ENCODE assay signal across 14 mouse cellular contexts in the genomic region with DNA sequence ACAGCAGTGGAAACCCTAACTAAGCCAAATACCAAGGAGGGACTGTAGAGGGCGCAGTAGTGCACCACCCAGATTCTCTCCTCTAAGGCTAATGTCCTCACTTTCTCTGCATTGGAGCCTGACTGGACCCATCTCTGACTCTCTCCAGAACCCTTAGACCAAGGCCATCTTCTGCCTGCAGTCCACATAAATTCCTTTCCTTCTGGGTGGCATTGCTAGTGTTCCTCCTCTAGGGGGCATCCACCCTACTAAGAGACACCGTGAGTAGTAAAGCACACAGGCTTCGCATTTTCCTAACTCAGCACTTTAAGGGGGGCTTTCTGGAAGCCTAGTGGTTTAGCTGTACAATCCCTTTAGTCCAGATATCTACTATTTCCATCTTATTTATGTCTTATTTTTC.
DNase-seq lines count a peak whose midpoint lies in the region; ATAC-seq and TF ChIP-seq lines count a peak whose summit lies in the region.
"Had no signal": no experiment of that assay in that cellular context is flagged by ENCODE, and none has a peak within 500 bp of the region (broad histone marks: within the 10 kb centered on the region; RNA-seq: fewer than 3 reads in every experiment).

No protein-coding gene starts in this region.

- no peaks in the 10 kb centered on the region for H3K9me3 ChIP-seq in heart, postnatal 0 days (replicated peaks; ENCODE audit: control insufficient read depth, low read length)
- H3K9me3 ChIP-seq in heart, embryonic 11.5 days (replicated peaks; ENCODE audit: control insufficient read depth, low read length): no peaks in the 10 kb centered on the region
- no peaks in the 10 kb centered on the region for H3K9me3 ChIP-seq in lung, postnatal 0 days (ENCODE audit: low read length)
- H3K9me3 ChIP-seq: heart, embryonic 10.5 days; midbrain, embryonic 10.5 days had no signal

- ATAC-seq in heart, postnatal 0 days (ENCODE audit: insufficient read depth, low read depth): no peak
- no peak for ATAC-seq in heart, embryonic 11.5 days (replicated peaks; ENCODE audit: insufficient number of reproducible peaks, low FRiP score, low TSS enrichment)
- ATAC-seq in lung, postnatal 0 days: no peak

- no peak for DNase-seq in heart, postnatal 0 days (ENCODE audit: low spot score)
- peak; percentile 23 for DNase-seq in lung, postnatal 0 days (ENCODE audit: low spot score)
- DNase-seq in lung, postnatal 10 days: no peak
- peak; percentile 7 for DNase-seq in ES-CJ7 (ENCODE audit: low read depth, low spot score)
- no peak for DNase-seq in T-cell, adult 2 months (ENCODE audit: low spot score)
- DNase-seq in right cerebral cortex, postnatal 10 days (ENCODE audit: low spot score in 2 of 2): no peak
- DNase-seq: cerebellum, adult 2 months; kidney, adult 9 months; left cerebral cortex, postnatal 4 days; lung, adult 2 months had no signal

- H3K4me3 ChIP-seq in heart, postnatal 0 days (ENCODE audit: low read depth, low read length): no peak overlapping the region
- no peak overlapping the region for H3K4me3 ChIP-seq in heart, embryonic 11.5 days (ENCODE audit: low read depth, low read length)
- no peak overlapping the region for H3K4me3 ChIP-seq in lung, postnatal 0 days (ENCODE audit: low read depth, low read length)
- no peak overlapping the region for H3K4me3 ChIP-seq in small intestine, adult 2 months (ENCODE audit: low read depth, low read length)
- H3K4me3 ChIP-seq: heart, embryonic 10.5 days; midbrain, embryonic 10.5 days had no signal

- no peaks in the 10 kb centered on the region for H3K36me3 ChIP-seq in heart, postnatal 0 days (replicated peaks; ENCODE audit: control insufficient read depth, insufficient read depth, low read length)
- no peaks in the 10 kb centered on the region for H3K36me3 ChIP-seq in heart, embryonic 11.5 days (ENCODE audit: control insufficient read depth, insufficient read depth, low read length)
- H3K36me3 ChIP-seq in lung, postnatal 0 days (ENCODE audit: insufficient read depth, low read length): no peaks in the 10 kb centered on the region
- no peaks in the 10 kb centered on the region for H3K36me3 ChIP-seq in small intestine, adult 2 months (ENCODE audit: control insufficient read depth, insufficient read depth, low read length)
- H3K36me3 ChIP-seq: heart, embryonic 10.5 days; midbrain, embryonic 10.5 days had no signal

- TF ChIP-seq CTCF in heart, postnatal 0 days (IDR thresholded peaks at IDR 0.05; ENCODE audit: low read depth): peak; percentile 29
- TF ChIP-seq CTCF in lung, postnatal 0 days (IDR thresholded peaks at IDR 0.05): peak; percentile 49
- TF ChIP-seq CTCF in small intestine, adult 2 months (IDR thresholded peaks at IDR 0.05; ENCODE audit: extremely low read depth, insufficient read length, insufficient replicate concordance, low read depth, low read length): peak; percentile 17; the same call in 1 of the 2 replicates

- no peak overlapping the region for H3K9ac ChIP-seq in heart, postnatal 0 days (replicated peaks; ENCODE audit: low read depth, low read length)
- H3K9ac ChIP-seq in heart, embryonic 11.5 days (ENCODE audit: low read depth, low read length): no peak overlapping the region
- no peak overlapping the region for H3K9ac ChIP-seq in lung, postnatal 0 days (replicated peaks; ENCODE audit: low read depth)

- no peak for TF ChIP-seq POLR2A in small intestine, adult 2 months (IDR thresholded peaks at IDR 0.05; ENCODE audit: low read depth, low read length)

- H3K4me1 ChIP-seq in heart, postnatal 0 days (ENCODE audit: control insufficient read depth, insufficient read depth): peaks cover 15% of the 10 kb centered on the region
- H3K4me1 ChIP-seq in heart, embryonic 11.5 days (ENCODE audit: control insufficient read depth, insufficient read depth, low read length): 0 out of 2 replicates have a peak, but pooled peaks cover 5% of the 10 kb centered on the region
- H3K4me1 ChIP-seq in lung, postnatal 0 days (ENCODE audit: insufficient read depth, low read depth, low read length): peaks cover 8% of the 10 kb centered on the region; the same call in 1 of the 2 replicates
- H3K4me1 ChIP-seq in small intestine, adult 2 months (ENCODE audit: control insufficient read depth, insufficient read depth, insufficient read length, low read length): no peaks in the 10 kb centered on the region; the same call in 1 of the 2 replicates

- H3K4me2 ChIP-seq in heart, postnatal 0 days (ENCODE audit: low read depth, low read length): no peak overlapping the region
- no peak overlapping the region for H3K4me2 ChIP-seq in heart, embryonic 11.5 days
- H3K4me2 ChIP-seq in lung, postnatal 0 days (replicated peaks; ENCODE audit: low read depth, low read length): no peak overlapping the region

- no peak for TF ChIP-seq EP300 in heart, postnatal 0 days (IDR thresholded peaks at IDR 0.05; ENCODE audit: low read depth)
- no peak for TF ChIP-seq EP300 in lung, postnatal 0 days (IDR thresholded peaks at IDR 0.05)

- H3K27me3 ChIP-seq in heart, postnatal 0 days (ENCODE audit: control insufficient read depth, insufficient read depth, low read length): peaks cover 9% of the 10 kb centered on the region; the same call in 1 of the 2 replicates
- H3K27me3 ChIP-seq in heart, embryonic 11.5 days (ENCODE audit: control insufficient read depth, insufficient read depth, low read length): peaks cover 35% of the 10 kb centered on the region
- H3K27me3 ChIP-seq in lung, postnatal 0 days (replicated peaks; ENCODE audit: insufficient read depth, low read length): no peaks in the 10 kb centered on the region
- H3K27me3 ChIP-seq in small intestine, adult 2 months (ENCODE audit: control insufficient read depth, insufficient read depth, low read length): no peaks in the 10 kb centered on the region

- no peak overlapping the region for H3K27ac ChIP-seq in heart, postnatal 0 days (ENCODE audit: low read depth)
- no peak overlapping the region for H3K27ac ChIP-seq in heart, embryonic 11.5 days (ENCODE audit: low read depth, low read length)
- H3K27ac ChIP-seq in lung, postnatal 0 days (ENCODE audit: low read length): no peak overlapping the region
- no peak overlapping the region for H3K27ac ChIP-seq in small intestine, adult 2 months (ENCODE audit: insufficient read depth, low read depth, low read length)
- H3K27ac ChIP-seq: heart, embryonic 10.5 days; midbrain, embryonic 10.5 days had no signal

- WGBS in heart, postnatal 0 days: 71% methylated on average over 3 of the region's 3 CpGs
- 69% methylated on average over 3 of the region's 3 CpGs for WGBS in heart, embryonic 11.5 days (ENCODE audit: insufficient replicate concordance)
- WGBS in lung, postnatal 0 days: 52% methylated on average over 3 of the region's 3 CpGs
- WGBS in small intestine, adult 2 months: 75% methylated on average over 3 of the region's 3 CpGs

Comparison
In these comparisons a context has a peak if more than half of its experiments do, and no peak if none do; other contexts are left out.
1. DNase-seq: peak in lung, postnatal 0 days (single experiment) and ES-CJ7 (single experiment); none in heart, postnatal 0 days (single experiment), lung, postnatal 10 days (single experiment), T-cell, adult 2 months (single experiment) and right cerebral cortex, postnatal 10 days (0 of 2).
2. Peak in every context shown above with its lines, with median percentiles within 50 percentile points of each other: CTCF ChIP-seq.